Mouse (Mus musculus): Measurements from ENCODE around the gene Myl6. TPM values are rescaled to one million over a fixed set of nuclear protein-coding genes. Genes with fewer than 3 reads are reported as not detected.

The Myl6 gene
- polyA plus RNA-seq, 1 experiment: 3,169 TPM

DNA sequence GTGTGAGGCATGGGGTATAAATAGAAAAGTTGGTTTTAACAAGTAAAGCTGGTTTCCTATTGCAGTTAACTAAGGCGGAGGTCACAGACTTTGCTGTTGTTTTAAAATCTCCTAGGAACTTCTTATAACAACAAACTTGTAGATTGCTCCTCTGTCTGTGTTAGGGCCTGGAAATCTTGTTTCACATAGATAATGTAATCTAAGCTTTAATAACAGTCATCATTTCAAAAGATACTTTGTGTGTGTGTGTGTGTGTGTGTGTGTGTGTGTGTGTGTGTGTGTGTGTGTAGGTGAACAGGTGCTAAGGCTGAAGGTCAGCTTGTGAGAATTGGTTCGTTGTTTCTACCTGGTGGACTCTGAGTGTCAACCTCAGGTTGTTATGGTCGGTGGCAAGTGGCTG is 10.1 kb upstream of the Myl6 start:
- H3K4me3 ChIP-seq (ENCODE audit: insufficient read depth, poor library complexity, severe bottlenecking): no peak overlapping the region
- TF ChIP-seq FOSL1 (IDR thresholded peaks at IDR 0.05; ENCODE audit: insufficient read depth, low read length, poor library complexity, severe bottlenecking) (no peak), MAX (IDR thresholded peaks at IDR 0.05) (no peak), MYOG (IDR thresholded peaks at IDR 0.05; ENCODE audit: control insufficient read depth, extremely low read depth, insufficient read length) (no peak), MYOD1 (IDR thresholded peaks at IDR 0.05; ENCODE audit: control insufficient read depth, insufficient read length, low read depth) (no peak), CEBPB (IDR thresholded peaks at IDR 0.05; ENCODE audit: low read depth) (no peak), USF1 (IDR thresholded peaks at IDR 0.05; ENCODE audit: low read depth) (no peak), CTCF (IDR thresholded peaks at IDR 0.05; ENCODE audit: control insufficient read depth, insufficient read depth, insufficient read length) (no peak)
- H3K36me3 ChIP-seq (ENCODE audit: control insufficient read depth, insufficient read depth): no peaks in the 10 kb centered on the region
- H3K79me2 ChIP-seq (ENCODE audit: control insufficient read depth, insufficient read depth): no peaks in the 10 kb centered on the region
- no peaks in the 10 kb centered on the region for H3K79me3 ChIP-seq (ENCODE audit: low read depth)
- H3ac ChIP-seq (ENCODE audit: control insufficient read depth, insufficient read length, low read depth): no peak overlapping the region
- H3K27me3 ChIP-seq (ENCODE audit: control insufficient read depth, insufficient read depth, insufficient read length): no peaks in the 10 kb centered on the region

DNA sequence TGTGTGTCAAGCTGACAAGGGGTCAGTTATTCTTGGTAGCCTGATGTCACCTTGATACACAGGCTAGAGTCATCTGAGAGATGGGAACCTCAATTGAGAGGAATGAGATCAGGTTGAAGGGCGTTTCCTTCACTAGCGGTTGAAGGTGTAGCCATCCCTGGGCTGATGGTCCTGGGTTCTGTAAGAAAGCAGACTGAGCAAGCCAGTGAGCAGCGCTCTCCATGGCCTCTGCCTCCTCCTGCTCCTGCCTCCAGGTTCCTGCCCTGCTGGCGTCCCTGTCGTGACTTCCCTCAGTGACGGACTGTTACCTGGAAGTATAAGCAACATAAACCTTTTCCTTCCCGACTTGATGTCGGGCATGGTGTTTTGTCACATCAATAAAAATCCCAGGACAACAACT is 9.6 kb upstream of the Myl6 start:
- no peak overlapping the region for H3K4me3 ChIP-seq (ENCODE audit: insufficient read depth, poor library complexity, severe bottlenecking)
- H3K27me3 ChIP-seq (ENCODE audit: control insufficient read depth, insufficient read depth, insufficient read length): no peaks in the 10 kb centered on the region
- no peaks in the 10 kb centered on the region for H3K79me3 ChIP-seq (ENCODE audit: low read depth)
- no peak overlapping the region for H3ac ChIP-seq (ENCODE audit: control insufficient read depth, insufficient read length, low read depth)
- TF ChIP-seq FOSL1 (IDR thresholded peaks at IDR 0.05; ENCODE audit: insufficient read depth, low read length, poor library complexity, severe bottlenecking): no peak
- TF ChIP-seq USF1 (IDR thresholded peaks at IDR 0.05; ENCODE audit: low read depth): no peak
- no peak for TF ChIP-seq MAX (IDR thresholded peaks at IDR 0.05)
- no peak for TF ChIP-seq CEBPB (IDR thresholded peaks at IDR 0.05; ENCODE audit: low read depth)
- no peak for TF ChIP-seq CTCF (IDR thresholded peaks at IDR 0.05; ENCODE audit: control insufficient read depth, insufficient read depth, insufficient read length)
- TF ChIP-seq MYOG (IDR thresholded peaks at IDR 0.05; ENCODE audit: control insufficient read depth, extremely low read depth, insufficient read length): no peak
- no peak for TF ChIP-seq MYOD1 (IDR thresholded peaks at IDR 0.05; ENCODE audit: control insufficient read depth, insufficient read length, low read depth)
- no peaks in the 10 kb centered on the region for H3K36me3 ChIP-seq (ENCODE audit: control insufficient read depth, insufficient read depth)
- H3K79me2 ChIP-seq (ENCODE audit: control insufficient read depth, insufficient read depth): no peaks in the 10 kb centered on the region

DNA sequence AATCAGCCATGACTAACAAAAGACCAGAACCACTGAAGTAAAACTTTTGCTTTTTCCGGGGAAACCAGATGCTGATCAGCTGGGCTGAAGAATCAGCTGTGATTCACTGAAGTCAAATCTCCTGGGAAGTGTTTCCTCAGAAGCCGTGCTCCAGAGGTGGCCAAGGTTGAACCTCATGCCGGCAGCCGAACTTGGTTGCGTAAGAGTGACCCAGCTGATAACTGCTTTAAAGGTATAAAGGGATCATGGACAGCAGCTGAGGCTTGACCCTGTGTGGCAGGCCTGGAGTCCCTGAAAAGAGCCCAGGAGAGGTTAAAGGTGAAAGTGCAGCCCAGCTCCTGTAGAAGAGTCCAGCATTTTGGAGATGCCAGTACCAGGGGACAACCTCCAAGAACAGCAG is 8.4 kb upstream of the Myl6 start:
- H3K79me2 ChIP-seq (ENCODE audit: control insufficient read depth, insufficient read depth): no peaks in the 10 kb centered on the region
- H3K27me3 ChIP-seq (ENCODE audit: control insufficient read depth, insufficient read depth, insufficient read length): no peaks in the 10 kb centered on the region
- no peak overlapping the region for H3ac ChIP-seq (ENCODE audit: control insufficient read depth, insufficient read length, low read depth)
- TF ChIP-seq CEBPB (IDR thresholded peaks at IDR 0.05; ENCODE audit: low read depth) (peak; percentile 60), USF1 (IDR thresholded peaks at IDR 0.05; ENCODE audit: low read depth) (no peak)
- no peaks in the 10 kb centered on the region for H3K79me3 ChIP-seq (ENCODE audit: low read depth)
- H3K36me3 ChIP-seq (ENCODE audit: control insufficient read depth, insufficient read depth): no peaks in the 10 kb centered on the region
- H3K4me3 ChIP-seq (ENCODE audit: insufficient read depth, poor library complexity, severe bottlenecking): no peak overlapping the region

DNA sequence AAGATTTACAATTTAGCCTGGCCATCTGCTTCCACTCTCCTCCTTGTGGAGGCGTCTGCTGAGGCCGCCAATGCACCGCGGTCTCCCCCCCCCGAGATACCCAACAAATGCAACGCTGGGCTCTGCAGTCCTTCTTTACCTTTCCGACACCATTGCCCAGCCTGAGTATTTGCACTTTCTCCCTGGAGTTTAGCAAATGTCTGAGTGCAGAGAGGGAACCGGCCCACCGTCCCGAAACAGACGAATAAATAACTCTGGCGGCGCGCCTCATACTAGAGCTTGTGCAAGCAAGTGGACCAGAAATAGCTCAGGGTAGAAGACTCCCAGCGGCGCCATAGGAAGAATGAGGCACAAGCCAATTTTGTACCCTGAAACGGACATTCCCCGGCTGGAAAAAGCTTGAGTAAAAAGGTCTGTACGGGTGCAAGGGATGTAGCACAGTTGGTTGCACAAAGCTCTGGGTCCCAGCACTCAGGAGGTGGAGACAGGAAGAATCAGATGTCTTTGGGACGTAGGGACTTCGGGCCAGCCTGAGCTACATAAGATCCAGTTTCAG is 5.2 kb upstream of the Myl6 start:
- peak overlapping the region; percentile 38 for H3K4me3 ChIP-seq (ENCODE audit: insufficient read depth, poor library complexity, severe bottlenecking)
- no peaks in the 10 kb centered on the region for H3K27me3 ChIP-seq (ENCODE audit: control insufficient read depth, insufficient read depth, insufficient read length)
- H3K79me3 ChIP-seq (ENCODE audit: low read depth): peaks cover 9% of the 10 kb centered on the region
- H3K36me3 ChIP-seq (ENCODE audit: control insufficient read depth, insufficient read depth): no peaks in the 10 kb centered on the region
- no peak for TF ChIP-seq USF1 (IDR thresholded peaks at IDR 0.05; ENCODE audit: low read depth)
- no peak for TF ChIP-seq CTCF (IDR thresholded peaks at IDR 0.05; ENCODE audit: control insufficient read depth, insufficient read depth, insufficient read length)
- TF ChIP-seq CEBPB (IDR thresholded peaks at IDR 0.05; ENCODE audit: low read depth): no peak
- no peak for TF ChIP-seq MYOD1 (IDR thresholded peaks at IDR 0.05; ENCODE audit: control insufficient read depth, insufficient read length, low read depth)
- TF ChIP-seq MAX (IDR thresholded peaks at IDR 0.05): no peak
- no peak for TF ChIP-seq MYOG (IDR thresholded peaks at IDR 0.05; ENCODE audit: control insufficient read depth, extremely low read depth, insufficient read length)
- no peak for TF ChIP-seq FOSL1 (IDR thresholded peaks at IDR 0.05; ENCODE audit: insufficient read depth, low read length, poor library complexity, severe bottlenecking)
- H3ac ChIP-seq (ENCODE audit: control insufficient read depth, insufficient read length, low read depth): peak overlapping the region; percentile 71
- peaks cover 22% of the 10 kb centered on the region for H3K79me2 ChIP-seq (ENCODE audit: control insufficient read depth, insufficient read depth)

DNA sequence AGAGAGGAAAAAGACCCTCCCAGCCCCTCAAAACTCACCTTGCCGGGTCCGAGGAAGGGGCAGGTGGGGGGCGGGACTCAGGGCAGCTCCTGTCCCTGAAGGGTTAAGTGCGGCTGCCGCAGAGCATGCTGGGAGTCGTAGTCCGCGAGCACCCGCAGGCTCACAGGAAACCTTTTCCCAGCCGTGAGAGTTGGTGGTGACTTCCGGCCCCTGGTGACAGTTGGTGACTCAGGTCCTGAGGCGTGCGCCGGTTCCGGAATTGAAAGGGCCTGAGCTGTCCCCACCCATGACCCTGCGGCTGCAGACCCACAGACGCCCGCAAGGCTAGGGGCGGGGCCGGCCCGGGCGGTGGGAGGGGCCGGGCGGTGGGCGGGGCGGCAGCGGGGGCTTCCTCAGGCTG is 4.6 kb upstream of the Myl6 start, which contains the start of gene Myl6b:
Gene Myl6b, minus strand, starts transcription at position 96 of the 400 bp plus-strand sequence.
- H3K79me3 ChIP-seq (ENCODE audit: low read depth): peaks cover 10% of the 10 kb centered on the region
- TF ChIP-seq MAX (IDR thresholded peaks at IDR 0.05) (peak; percentile 87), USF1 (IDR thresholded peaks at IDR 0.05; ENCODE audit: low read depth) (no peak)
- H3K4me3 ChIP-seq (ENCODE audit: insufficient read depth, poor library complexity, severe bottlenecking): peak within 1 kb of the TSS; percentile 38
- H3K27me3 ChIP-seq (ENCODE audit: control insufficient read depth, insufficient read depth, insufficient read length): no peaks in the 10 kb centered on the region
- no peaks in the 10 kb centered on the region for H3K36me3 ChIP-seq (ENCODE audit: control insufficient read depth, insufficient read depth)
- peaks cover 27% of the 10 kb centered on the region for H3K79me2 ChIP-seq (ENCODE audit: control insufficient read depth, insufficient read depth)
- peak within 1 kb of the TSS; percentile 71 for H3ac ChIP-seq (ENCODE audit: control insufficient read depth, insufficient read length, low read depth)

DNA sequence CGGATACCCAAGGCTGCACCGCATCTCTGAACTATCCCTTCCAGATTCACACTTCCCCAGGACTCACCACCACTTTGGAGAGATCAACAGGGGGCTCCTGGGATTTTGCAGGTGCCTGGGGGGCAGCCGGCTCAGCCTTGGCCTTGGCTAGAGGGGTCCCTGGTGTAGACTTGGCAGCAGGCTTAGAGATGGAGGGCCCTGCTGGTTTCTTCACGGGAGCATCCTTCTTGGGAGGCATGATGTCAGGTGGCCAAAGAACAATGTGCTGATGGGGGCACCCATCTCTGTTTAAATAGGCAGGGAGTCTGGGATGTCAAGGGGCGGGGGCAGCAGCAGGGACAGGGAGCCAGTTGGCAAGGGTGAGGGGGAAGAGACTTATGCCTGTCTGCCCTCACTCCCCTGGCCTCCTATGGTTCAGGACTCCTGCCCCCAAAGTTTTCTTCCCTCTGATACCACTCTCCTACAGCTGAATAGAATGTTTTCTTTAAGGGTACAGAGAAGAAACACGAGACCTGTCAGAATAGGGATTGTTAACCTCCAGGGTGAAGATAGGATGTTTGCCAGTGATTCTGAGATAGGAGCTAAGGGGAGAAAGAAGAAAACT is 3.3 kb upstream of the Myl6 start:
- Histone ChIP-seq H3K36me3 (ENCODE audit: control insufficient read depth, insufficient read depth) (peaks cover 3% of the 10 kb centered on the region), H3K79me3 (ENCODE audit: low read depth) (peaks cover 23% of the 10 kb centered on the region), H3K4me3 (ENCODE audit: insufficient read depth, poor library complexity, severe bottlenecking) (no peak overlapping the region), H3ac (ENCODE audit: control insufficient read depth, insufficient read length, low read depth) (no peak overlapping the region), H3K79me2 (ENCODE audit: control insufficient read depth, insufficient read depth) (peaks cover 40% of the 10 kb centered on the region), H3K27me3 (ENCODE audit: control insufficient read depth, insufficient read depth, insufficient read length) (no peaks in the 10 kb centered on the region)
- TF ChIP-seq CEBPB (IDR thresholded peaks at IDR 0.05; ENCODE audit: low read depth) (no peak), USF1 (IDR thresholded peaks at IDR 0.05; ENCODE audit: low read depth) (no peak), CTCF (IDR thresholded peaks at IDR 0.05; ENCODE audit: control insufficient read depth, insufficient read depth, insufficient read length) (no peak), MAX (IDR thresholded peaks at IDR 0.05) (no peak), FOSL1 (IDR thresholded peaks at IDR 0.05; ENCODE audit: insufficient read depth, low read length, poor library complexity, severe bottlenecking) (no peak), MYOG (IDR thresholded peaks at IDR 0.05; ENCODE audit: control insufficient read depth, extremely low read depth, insufficient read length) (no peak)

Data from C2C12 (cell line).